Mouse (Mus musculus) liver, postnatal 0 days (tissue): ENCODE results near the gene Gfpt1.

Experiments used
- CTCF ChIP-seq: sonication (generic); IDR thresholded peaks from 2 replicates; pipeline ENCODE4 v1.5.1; 2016; ENCODE audit warnings: antibody characterized with exemption, low read depth
- EP300 ChIP-seq: IDR thresholded peaks from 2 replicates; pipeline ENCODE4 v1.6.1; 2016; ENCODE audit warnings: antibody characterized with exemption, low read depth, mild to moderate bottlenecking

GRCm38 (mm10) chr6:87041431-87041830 lies 1.2 kb upstream of the Gfpt1 start:
- TF ChIP-seq CTCF: no peak
- no peak for TF ChIP-seq EP300
